Mouse (Mus musculus): ENCODE data around the gene Gm14862.

The Gm14862 gene

DNA sequence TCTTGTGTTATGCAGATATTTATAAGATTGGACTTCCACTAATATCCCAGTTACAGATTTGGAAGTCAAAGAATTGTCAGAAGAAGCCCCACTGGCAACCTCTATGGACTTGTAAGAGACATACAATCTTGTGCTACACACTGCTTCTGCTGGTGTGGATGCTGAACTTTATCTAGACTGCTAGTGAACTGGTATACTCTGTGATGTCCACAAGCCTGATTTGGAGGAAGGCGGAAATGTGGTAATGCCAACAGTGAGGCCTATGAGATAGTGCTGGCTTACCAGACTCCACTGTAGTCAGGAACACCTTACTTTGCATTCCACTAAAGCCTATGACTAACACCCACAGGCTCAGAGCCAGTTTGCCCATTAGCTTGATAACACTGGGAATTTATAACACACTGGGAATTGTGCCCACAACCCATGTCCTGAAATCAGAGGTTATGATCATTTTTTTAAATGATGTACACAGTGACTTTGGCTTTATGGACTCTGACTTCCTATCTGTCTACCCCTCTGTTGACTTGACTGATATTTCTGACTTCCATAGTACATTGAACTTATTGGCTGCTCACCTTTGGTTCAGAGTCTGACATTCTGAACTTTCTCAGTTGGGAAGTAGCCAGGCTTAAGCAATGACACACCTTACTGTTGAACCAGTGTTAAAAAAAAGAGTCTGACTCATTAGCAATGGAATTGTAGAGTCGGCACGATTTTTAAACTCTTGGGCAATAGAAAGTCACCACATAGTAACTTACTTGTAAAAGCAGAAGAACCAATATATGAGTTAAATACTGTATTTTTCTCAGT, 34.1 kb downstream of the Gm14862 start:
- DNase-seq (ENCODE audit: low spot score) = peak; percentile 62

DNA sequence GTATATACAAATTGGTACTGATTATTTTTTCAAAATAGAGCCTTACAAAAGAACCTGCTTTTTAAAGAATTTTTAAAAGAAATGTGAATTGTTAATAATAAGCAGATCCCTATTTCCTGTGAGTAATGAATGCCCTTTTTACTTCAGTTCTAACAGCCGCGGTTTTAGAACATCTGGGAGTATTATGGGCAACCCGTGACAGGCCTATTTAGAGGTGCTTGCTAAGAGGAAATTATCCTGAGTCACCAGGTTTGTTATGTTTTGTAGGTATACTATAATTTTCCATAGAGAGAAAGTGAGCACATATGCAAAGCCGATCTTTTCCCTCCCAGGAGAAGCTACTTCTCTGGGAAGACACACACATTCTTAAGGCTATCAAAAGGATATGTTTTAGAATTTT, 35.0 kb downstream of the Gm14862 start:
- DNase-seq (ENCODE audit: low spot score) = no peak

DNA sequence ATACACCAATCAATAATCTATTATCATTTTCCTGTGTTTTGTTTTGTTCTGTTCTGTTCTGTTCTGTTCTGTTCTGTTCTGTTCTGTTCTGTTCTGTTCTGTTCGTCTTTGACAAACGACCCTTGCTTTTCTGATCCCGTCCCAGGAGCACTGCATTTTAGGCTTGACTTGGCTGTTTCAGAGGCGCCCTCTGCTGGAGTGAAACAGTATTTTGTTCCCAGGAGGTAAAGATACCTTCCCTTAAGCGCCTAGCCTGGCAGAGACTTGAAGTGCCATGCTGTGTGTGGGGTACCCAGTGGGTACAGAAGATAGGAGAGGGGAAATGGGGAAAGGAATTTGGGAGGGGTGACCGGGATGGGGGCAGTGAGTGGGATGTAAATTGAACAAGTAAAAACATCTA, 35.5 kb downstream of the Gm14862 start:
- DNase-seq (ENCODE audit: low spot score) = peak; percentile 59

DNA sequence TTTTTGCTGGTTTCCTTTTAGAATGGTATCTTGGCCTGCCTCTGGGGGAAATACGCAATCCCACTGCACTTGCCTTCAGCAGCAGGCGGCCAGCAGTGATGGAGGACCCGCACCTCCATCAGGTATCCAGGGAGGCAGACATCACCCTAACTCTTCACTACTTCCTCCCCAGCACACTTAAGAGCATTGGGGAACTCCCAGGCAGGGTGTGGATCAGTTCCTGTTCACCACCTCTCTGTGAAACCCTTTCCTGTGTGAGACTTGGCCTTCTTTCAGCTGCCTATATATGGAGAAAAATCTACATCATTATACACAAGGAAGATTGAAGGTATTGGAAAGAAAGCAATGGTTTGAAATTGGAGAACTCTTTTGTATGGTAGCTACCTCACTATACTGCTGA, 37.1 kb downstream of the Gm14862 start:
- DNase-seq (ENCODE audit: low spot score) = no peak

DNA sequence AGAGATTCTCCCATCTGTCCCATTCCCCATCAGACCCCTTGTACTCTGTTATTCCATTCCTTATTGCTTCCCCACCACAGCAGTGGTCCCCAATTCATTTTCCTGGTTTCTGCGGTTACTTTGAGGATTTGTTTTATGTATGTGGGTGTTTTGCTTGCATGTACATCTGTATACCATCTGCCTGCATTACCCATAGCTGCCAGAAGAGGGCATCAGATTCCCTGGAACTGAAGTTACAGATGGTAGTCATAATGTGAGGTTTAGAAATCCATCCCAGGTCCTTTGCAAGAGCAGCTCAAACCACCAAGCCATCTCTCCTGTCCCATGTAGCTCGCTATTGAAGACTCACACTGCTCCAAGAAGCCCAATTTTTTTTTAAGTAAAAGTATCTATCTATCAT, 40.5 kb downstream of the Gm14862 start:
- peak; percentile 8 for DNase-seq (ENCODE audit: low spot score)

DNA sequence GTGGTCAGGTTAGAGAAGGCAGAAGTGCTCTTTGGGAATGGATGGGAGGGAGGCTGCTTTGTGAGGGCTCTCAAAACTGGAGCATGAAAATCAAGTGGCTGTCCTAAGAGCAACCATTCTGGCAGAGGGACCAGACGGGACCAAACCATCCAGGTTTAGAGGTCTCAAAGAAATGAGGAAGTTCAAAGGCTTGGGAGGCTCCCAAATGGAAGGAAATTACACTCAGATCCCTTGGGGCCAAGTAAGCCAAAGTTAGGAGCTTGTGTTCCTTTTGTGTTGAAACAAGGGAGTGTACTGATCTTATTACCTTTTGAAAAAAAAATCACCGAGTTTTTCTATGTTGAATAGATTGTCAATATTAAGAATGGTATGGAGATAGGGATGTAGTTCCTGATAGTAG, 51.6 kb downstream of the Gm14862 start:
- DNase-seq (ENCODE audit: low spot score) = no peak

DNA sequence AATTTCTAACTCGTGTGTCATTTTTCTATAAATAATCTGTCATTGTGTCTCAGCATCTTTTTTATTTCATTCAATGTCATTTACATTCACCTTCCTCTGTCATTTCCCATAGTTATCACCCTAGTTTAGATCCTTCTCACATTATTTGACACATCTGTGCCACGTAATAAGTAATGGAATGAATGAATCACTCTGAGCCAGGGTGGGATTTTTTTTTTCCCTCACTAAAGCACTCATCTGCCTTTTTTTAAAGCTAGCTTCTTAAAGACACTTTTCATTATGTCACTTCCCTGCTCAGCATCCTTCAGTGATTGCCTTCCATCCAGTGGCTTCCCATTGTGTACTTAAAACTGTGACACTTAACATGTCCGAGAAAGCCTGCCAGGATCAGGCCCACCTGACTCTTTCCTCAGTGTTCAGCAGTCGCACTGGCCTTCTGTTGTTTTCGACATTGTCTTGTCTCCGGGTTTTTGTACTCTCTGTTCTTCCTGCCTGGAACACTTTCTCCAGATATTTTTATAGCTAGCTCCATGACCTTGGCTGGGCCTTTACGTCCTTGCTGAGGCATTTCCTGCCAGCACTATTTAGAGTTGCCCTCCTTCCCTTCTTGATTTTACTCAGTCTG, 53.8 kb downstream of the Gm14862 start:
- no peak for DNase-seq (ENCODE audit: low spot score)

DNA sequence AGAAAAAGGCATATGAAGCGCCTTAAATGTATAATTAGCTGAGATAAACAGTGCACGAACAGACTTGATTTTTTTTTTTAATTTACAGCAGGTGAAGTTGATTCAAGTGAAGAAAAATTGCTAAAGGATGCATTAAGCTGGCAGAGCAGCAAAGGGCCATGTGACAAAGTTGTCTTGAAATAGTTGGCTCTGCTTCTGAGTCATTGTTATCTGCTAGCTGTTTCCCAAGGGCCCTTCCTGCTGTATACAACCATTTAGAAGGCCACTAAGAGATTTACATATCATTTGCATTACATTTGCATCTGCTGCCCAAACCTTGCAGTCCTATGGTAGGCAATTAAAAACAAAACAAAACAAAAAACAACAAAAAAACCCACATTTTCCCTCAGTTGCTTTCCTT, 54.7 kb downstream of the Gm14862 start:
- no peak for DNase-seq (ENCODE audit: low spot score)
